Mouse (Mus musculus): ENCODE measurements at regions not wholly inside any gene's neighbourhood (a gene's known extent, or its start where the extent isn't known, plus 50 kb on each side); places are given as distances from the start of the nearest gene placed in this dataset.

- DNase-seq = no peak
Observed at GRCm38 (mm10) chr13:60427755-60428385, 173.9 kb upstream of the Dapk1 start.

DNA sequence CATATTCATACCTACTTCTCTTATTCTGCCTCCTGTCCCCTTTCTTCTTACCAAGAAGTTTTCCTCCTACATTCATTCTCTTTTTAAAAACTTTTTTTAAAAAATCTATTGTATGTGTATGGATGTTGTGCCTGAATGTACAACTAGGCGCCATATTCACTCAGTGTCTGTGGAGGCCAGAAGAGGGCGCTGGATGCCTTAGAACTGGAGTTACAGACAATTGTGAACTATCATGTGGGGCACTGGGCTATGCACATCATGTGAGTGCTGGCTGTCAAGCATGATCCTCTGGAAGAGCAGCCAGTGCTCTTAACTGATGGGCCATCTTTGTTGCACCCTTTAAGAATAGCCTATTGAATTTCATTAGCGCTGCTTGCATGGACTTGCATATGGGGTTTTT, 172.6 kb upstream of the Dapk1 start:
- no peak for DNase-seq

GRCm38 (mm10) chr13:60431412-60431811, 170.3 kb upstream of the Dapk1 start:
- no peak for DNase-seq

- DNase-seq = no peak
Observed at GRCm38 (mm10) chr13:60434221-60435210, 167.2 kb upstream of the Dapk1 start.

GRCm38 (mm10) chr13:60435333-60435732, 166.4 kb upstream of the Dapk1 start:
- DNase-seq = no peak

DNA sequence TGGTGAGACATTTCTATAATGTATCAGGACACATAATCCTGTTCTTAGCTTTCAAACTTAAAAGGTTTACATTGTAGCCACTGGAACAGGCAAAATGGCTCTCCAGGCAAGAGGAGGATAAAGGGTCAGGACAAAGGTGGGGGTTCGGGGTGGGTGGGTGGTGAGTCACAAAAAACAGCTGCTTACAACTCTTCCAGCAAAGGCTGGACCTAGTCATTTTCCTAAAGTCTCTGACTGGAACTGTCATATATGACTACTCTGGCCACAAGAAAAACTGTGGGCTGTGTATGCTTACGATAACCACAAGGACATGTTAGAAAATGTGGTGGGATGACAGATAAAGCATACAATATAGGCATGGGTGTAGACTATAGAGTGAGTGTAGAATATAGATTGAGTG, 163.6 kb upstream of the Dapk1 start:
- DNase-seq = no peak

DNA sequence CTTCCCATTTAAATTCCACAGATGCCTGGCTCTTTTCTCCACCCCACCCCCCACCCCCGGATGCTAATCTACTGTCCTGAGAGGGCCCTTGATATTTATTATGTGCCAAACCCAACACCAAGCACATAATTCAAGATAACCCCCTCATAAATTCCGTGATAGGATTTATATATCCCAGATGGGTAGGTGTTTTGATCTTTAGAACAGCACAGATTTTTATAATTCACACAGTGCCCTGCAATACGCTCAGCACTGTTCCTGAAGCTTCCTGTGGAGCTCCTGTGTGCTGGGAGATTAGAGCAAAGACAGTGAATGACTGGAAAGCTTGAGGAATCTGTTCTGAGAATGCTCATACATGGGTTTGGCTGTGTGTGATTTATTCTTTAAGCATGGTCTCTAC, 161.2 kb upstream of the Dapk1 start:
- DNase-seq = no peak

DNA sequence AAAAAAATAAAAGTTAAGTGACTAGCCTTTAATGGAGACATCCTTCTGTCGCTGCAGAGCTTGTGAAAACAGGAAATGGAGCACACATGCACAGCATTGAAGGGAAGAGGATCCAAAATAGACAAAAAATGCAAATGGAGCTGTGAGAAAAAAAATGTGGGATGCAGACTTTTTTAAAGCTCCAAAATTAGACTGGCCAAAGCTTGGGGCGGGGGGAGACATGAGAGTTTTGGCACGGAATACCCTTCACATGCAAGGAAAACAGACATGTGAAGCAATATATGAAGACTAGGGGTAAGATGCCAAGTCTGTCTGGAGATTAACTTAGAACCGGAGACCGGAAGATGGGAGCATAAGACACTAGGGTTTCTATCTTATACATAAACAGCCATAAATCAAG, 156.6 kb upstream of the Dapk1 start:
- DNase-seq = no peak

DNA sequence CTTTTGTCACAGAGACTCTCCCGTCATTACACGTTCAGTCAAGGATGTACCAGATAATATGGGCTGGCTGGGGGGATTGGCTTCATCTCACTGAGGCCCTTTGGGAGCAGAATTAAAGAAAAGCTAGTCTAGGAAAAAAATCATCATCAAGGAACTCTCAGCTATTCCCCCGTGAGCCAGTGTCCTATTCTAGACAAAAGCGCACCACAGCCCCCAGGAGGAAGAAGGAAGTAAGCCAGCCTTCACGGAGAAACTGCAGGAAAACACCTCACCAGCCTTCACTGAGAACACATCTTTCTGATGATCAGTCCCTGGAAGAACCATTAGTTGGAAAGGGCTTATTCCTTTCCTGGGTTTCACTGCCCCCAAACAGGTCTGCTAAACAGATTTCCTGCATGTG, 154.8 kb upstream of the Dapk1 start:
- DNase-seq = no peak

DNA sequence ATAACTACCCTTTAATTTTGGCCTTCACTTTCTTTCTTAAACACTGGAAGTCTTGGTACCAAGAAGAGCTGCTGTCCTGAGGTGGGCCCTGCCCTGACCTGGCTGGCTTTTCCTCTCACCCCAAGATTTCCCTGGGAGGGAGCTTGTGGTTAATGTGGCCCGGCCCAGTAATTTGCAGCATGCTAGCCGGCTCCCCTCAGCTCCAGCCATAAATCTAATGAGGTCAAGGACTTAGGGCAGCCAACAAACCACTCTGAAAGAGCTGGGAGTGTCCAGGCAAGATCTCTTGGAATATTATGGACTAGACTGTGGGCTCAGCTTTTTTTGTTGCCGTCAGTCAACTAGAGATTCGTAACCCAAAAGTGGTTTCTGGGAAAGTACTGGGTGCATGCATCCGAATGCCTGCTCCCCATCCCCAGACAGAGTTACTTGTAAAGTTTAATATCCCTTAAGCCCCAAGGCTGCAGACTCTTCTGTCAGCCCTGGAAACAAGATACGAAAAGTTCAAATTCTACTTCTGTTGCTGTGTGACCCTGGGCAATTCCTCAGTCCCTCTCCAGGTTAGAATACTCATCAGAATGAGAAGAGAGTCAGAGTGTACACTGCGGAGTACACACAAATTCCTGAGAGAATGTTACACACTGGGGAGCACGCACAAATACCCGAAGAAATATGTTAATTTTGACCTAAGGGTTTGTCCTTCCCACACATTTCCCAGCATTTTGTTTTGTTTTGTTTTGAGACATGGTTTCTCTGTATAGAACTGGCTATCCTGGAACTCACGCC, 150.8 kb upstream of the Dapk1 start:
- DNase-seq = no peak

DNA sequence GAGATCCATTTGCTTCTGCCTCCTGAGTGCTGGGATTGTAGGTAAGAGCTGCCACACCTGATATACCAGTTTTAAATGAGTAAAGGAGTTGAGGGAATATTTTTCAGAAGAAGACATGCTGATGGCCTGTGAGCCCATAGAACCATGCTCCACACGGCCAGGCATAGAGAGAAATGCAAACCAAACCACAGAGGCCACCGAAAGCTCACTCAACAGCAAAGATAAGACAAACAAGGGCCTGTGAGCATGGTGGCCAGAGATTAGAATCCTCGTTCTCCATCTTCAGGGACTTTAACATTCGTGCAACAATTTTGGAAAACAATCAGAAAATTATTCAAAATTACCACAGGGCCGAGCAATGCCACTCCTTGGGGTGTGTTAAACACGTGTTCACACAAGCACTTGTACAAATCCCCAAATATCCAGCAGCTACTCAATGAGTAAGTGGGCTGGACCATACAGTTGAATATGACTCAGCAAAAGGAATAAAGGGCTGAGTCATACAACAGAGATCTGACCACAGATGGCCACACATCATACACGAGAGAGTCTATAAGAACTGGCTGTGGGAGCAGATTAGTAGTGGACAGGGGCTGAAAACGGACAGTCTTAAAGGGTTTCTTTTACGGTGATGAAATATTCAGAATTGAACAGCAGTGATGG, 147.8 kb upstream of the Dapk1 start:
- no peak for DNase-seq

- no peak for DNase-seq
Observed at GRCm38 (mm10) chr13:60455033-60455619, 146.6 kb upstream of the Dapk1 start.

- no peak for DNase-seq
Observed at GRCm38 (mm10) chr13:60455863-60456551, 145.7 kb upstream of the Dapk1 start.

- DNase-seq = no peak
Observed at GRCm38 (mm10) chr13:60457277-60457676, 144.5 kb upstream of the Dapk1 start.

- no peak for DNase-seq
Observed at GRCm38 (mm10) chr13:60459002-60459401, 142.7 kb upstream of the Dapk1 start.

DNA sequence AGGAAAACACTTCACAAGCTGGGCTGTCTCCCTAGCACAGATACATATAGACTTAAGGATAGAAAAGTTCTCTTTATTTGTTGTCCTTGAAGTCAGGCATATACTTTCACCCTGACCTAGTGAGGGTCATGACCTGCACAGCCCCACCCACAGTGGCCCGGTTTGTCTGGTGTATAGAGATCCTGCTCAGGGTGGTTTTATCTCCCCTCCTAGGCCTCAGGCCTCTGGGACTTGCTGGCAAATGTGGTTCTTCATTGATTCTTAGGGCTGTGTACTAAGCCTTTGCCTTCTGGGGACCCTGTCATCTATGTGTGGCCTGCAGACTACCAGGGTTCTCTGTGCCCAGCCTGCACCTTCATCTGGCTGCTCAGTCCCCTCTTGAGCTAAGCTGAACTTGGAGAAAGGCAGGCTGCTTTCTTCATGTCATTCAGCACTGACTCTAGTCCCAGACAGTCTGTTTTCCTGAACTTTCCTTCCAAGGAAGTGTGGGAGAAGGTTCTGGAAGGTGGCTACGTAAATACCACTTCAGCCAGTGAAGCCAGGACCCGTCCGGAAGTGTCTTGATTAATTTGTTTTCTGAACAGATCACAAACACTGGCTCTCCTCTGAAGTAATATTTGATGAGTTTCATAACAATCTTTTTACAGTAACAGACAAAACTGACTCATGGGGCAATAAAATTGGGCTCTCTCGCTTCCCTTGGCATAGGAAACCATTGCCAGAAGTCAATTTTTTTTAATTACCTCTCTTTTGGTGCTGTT, 135.0 kb upstream of the Dapk1 start:
- DNase-seq = no peak

DNA sequence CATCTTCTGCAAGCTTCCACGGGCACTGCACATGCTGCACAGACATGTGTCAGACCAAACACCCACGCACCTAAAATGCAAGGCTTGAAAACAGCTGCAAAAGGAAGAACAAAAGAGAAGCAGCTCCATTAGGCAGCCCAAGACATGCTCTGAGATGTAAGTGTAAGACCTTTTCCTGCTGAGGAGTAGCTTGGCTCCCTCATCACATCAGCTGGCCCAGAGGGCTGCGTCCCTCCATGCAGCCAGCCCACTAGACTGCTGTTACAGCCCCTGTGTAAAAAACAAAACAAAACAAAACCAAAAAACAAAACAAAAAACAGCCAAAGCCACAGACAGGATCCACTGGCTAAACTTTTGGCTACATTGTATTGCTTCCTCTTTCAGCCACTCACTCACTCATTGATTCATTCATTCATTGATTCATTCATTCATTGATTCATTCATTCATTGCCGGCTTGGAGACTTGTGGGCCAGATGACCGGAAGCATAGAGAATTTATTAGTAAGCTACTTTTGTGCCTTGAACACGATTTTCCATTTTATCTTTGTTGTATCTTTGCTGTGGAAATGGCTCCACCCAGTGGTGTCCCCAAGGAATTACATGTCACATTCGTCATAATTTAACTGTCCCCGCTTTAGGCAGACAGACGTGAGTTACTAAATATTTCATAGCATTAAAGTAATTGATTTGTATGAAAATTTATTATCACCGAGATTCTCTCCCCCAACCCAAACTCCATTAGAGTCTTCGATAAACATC, 133.7 kb upstream of the Dapk1 start:
- DNase-seq = peak; percentile 55 to 72

DNA sequence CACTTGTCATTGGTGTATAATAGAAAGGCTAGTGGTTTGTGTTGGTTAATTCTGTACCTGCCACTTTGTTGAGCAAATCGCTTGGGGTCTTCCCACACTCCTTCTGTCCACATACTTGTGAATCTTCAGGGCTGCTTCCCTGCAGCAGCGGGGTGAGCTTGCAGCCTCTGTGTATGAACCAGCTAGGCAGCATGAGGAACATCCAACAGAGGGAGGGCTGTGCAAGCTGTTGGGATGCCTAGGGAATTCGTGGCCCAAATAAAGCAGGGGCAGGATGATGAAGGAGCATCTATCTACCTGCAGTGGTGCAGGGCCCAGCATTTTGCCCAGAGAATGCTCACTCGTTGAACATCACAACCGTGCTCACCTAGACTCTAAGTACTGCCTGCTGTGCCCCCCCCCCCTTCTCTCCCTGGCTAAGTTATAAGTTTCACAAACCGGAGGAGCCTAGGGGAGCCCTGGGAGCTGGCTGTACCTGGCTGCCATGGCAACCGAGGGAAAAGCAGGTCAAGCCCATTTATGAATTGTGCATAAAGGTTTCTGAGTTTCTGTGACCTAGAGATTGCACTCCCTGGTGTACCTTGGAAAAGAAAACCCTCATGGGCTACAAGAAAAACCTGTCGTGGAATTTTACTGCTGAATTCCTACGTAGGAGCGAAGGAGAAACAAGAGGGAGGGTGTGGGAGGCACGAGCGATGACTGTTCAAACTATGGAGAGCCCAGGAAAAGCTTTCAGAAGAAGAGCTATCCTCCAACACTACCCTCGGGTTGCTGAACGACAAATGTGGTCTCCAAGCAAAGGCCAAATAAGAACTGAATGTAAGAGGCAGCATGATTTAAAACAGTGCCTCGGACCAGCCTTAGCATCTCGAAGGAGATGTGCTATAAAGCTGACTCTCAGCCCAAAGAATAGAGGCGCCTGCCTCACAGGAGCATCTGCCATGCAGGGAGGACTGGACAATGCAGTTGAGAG, 131.0 kb upstream of the Dapk1 start:
- DNase-seq = no peak

DNA sequence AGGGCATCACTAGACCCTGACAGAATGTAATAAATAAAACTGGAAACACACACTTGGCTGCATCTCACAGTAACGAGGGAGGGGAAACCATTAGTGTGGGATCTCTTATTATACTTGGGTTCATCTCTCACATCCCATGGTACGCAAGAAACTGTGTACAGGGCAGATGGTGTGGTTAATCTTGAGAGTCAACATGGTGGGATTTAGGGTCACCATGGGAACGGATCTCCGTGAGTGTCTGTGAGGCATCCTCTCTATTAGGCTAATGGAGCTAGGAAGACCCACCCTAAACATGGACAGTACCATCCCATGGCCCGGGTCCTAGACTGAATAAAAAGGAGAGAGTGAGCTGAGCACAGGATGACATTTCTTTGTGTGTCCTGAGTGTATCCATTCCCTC, 130.1 kb upstream of the Dapk1 start:
- no peak for DNase-seq
